Mouse (Mus musculus): ENCODE data around the gene Gm10447. TPM values are rescaled to one million over a fixed set of nuclear protein-coding genes. Genes with fewer than 3 reads are reported as not detected.
"Not testable (repeated sequence)": the region's sequence is repeated elsewhere in the genome, so short reads cannot be mapped to it uniquely, and the experiment has no call there.

The Gm10447 gene
- polyA plus RNA-seq, 1 experiment from 2014 or later = not detected

GRCm38 (mm10) chr11:53430300-53430669, 26.6 kb downstream of the Gm10447 start:
- TF ChIP-seq CTCF (IDR thresholded peaks at IDR 0.05) = no peak
- ChIA-PET POLR2A (no interaction called here), CTCF (interaction anchor here (1.2 kb wide), 1 partner anchor 13 kb away, joined by 3 read pairs; no protein-coding TSS in a partner anchor)
- no peaks in the 10 kb centered on the region for H3K27me3 ChIP-seq
- ATAC-seq (peak; percentile 17), DNase-seq (ENCODE audit: low read depth, low spot score) (no peak)
- in situ Hi-C loops (cut with MboI; ENCODE audit: low pct_unique_long_range_greater_than_20kb) = no loop called here

- no peak for ATAC-seq
- ChIA-PET POLR2A (no interaction called here), CTCF (no interaction called here)
- no peak for DNase-seq (ENCODE audit: low read depth, low spot score)
- no peak for TF ChIP-seq CTCF (IDR thresholded peaks at IDR 0.05)
- no peaks in the 10 kb centered on the region for H3K27me3 ChIP-seq
- in situ Hi-C loops (cut with MboI; ENCODE audit: low pct_unique_long_range_greater_than_20kb) = no loop called here
Observed at GRCm38 (mm10) chr11:53429182-53429581, 27.7 kb downstream of the Gm10447 start.

GRCm38 (mm10) chr11:53428716-53429057, 28.2 kb downstream of the Gm10447 start:
- ChIA-PET CTCF (no interaction called here), POLR2A (no interaction called here)
- in situ Hi-C loops (cut with MboI; ENCODE audit: low pct_unique_long_range_greater_than_20kb) = no loop called here
- H3K27me3 ChIP-seq = no peaks in the 10 kb centered on the region
- no peak for TF ChIP-seq CTCF (IDR thresholded peaks at IDR 0.05)
- no peak for ATAC-seq
- DNase-seq (ENCODE audit: low read depth, low spot score) = no peak

GRCm38 (mm10) chr11:53427993-53428715, 28.8 kb downstream of the Gm10447 start:
- TF ChIP-seq CTCF (IDR thresholded peaks at IDR 0.05) = no peak
- ATAC-seq (no peak), DNase-seq (ENCODE audit: low read depth, low spot score) (no peak)
- H3K27me3 ChIP-seq = no peaks in the 10 kb centered on the region
- in situ Hi-C loops (cut with MboI; ENCODE audit: low pct_unique_long_range_greater_than_20kb) = no loop called here
- POLR2A ChIA-PET = no interaction called here
- CTCF ChIA-PET = interaction anchor here (0.6 to 1.4 kb wide), 3 partner anchors 8 to 124 kb away, joined by 3 to 4 read pairs (median 3); no protein-coding TSS in a partner anchor

- H3K27me3 ChIP-seq; DNase-seq (ENCODE audit: low read depth, low spot score); ATAC-seq; in situ Hi-C loops (cut with MboI; ENCODE audit: low pct_unique_long_range_greater_than_20kb); POLR2A ChIA-PET: not testable (repeated sequence)
- CTCF ChIA-PET = interaction anchor here (1.4 kb wide), 1 partner anchor 16 kb away, joined by 4 read pairs; no protein-coding TSS in a partner anchor
Observed at GRCm38 (mm10) chr11:53426914-53427313, 30.0 kb downstream of the Gm10447 start.

- POLR2A ChIA-PET = interaction anchor here (1.5 kb wide), 1 partner anchor 10 kb away, joined by 5 read pairs; no protein-coding TSS in a partner anchor
- no peak for TF ChIP-seq CTCF (IDR thresholded peaks at IDR 0.05)
- no peak for DNase-seq (ENCODE audit: low read depth, low spot score)
- H3K27me3 ChIP-seq = no peaks in the 10 kb centered on the region
- no peak for ATAC-seq
- CTCF ChIA-PET = interaction anchor here (2.9 kb wide), 1 partner anchor 14 kb away, joined by 8 read pairs; no protein-coding TSS in a partner anchor
- in situ Hi-C loops (cut with MboI; ENCODE audit: low pct_unique_long_range_greater_than_20kb) = no loop called here
Observed at GRCm38 (mm10) chr11:53425711-53426255, 31.1 kb downstream of the Gm10447 start.

- ATAC-seq = no peak
- no peaks in the 10 kb centered on the region for H3K27me3 ChIP-seq
- in situ Hi-C loops (cut with MboI; ENCODE audit: low pct_unique_long_range_greater_than_20kb) = no loop called here
- no peak for DNase-seq (ENCODE audit: low read depth, low spot score)
- no peak for TF ChIP-seq CTCF (IDR thresholded peaks at IDR 0.05)
- POLR2A ChIA-PET = interaction anchor here (1.5 kb wide), 1 partner anchor 10 kb away, joined by 5 read pairs; no protein-coding TSS in a partner anchor
- CTCF ChIA-PET = interaction anchor here (1.3 to 2.9 kb wide), 2 partner anchors 13 to 17 kb away, joined by 4 to 8 read pairs; no protein-coding TSS in a partner anchor
Observed at GRCm38 (mm10) chr11:53425251-53425650, 31.7 kb downstream of the Gm10447 start.

- TF ChIP-seq CTCF (IDR thresholded peaks at IDR 0.05) = no peak
- ChIA-PET CTCF (interaction anchor here (1.3 to 2.9 kb wide), 2 partner anchors 13 to 17 kb away, joined by 4 to 8 read pairs; no protein-coding TSS in a partner anchor), POLR2A (interaction anchor here (1.5 kb wide), 1 partner anchor 9 kb away, joined by 5 read pairs; no protein-coding TSS in a partner anchor)
- in situ Hi-C loops (cut with MboI; ENCODE audit: low pct_unique_long_range_greater_than_20kb) = no loop called here
- no peaks in the 10 kb centered on the region for H3K27me3 ChIP-seq
- DNase-seq (ENCODE audit: low read depth, low spot score) (no peak), ATAC-seq (no peak)
Observed at GRCm38 (mm10) chr11:53424826-53425225, 32.1 kb downstream of the Gm10447 start.

GRCm38 (mm10) chr11:53423036-53423435, 33.9 kb downstream of the Gm10447 start, which contains the start of gene Leap2:
Leap2 (minus strand) TSS chr11:53423170.
- in situ Hi-C loops (cut with MboI; ENCODE audit: low pct_unique_long_range_greater_than_20kb) = no loop called here
- POLR2A ChIA-PET = no interaction called here
- TF ChIP-seq CTCF (IDR thresholded peaks at IDR 0.05) = no peak
- H3K27me3 ChIP-seq = no peaks in the 10 kb centered on the region
- DNase-seq (ENCODE audit: low read depth, low spot score) (no peak), ATAC-seq (no peak)
- CTCF ChIA-PET = interaction anchor here (1.0 to 2.9 kb wide), 2 partner anchors 9 to 11 kb away, joined by 4 to 8 read pairs; no protein-coding TSS in a partner anchor

- TF ChIP-seq CTCF (IDR thresholded peaks at IDR 0.05) = no peak
- DNase-seq (ENCODE audit: low read depth, low spot score) (no peak), ATAC-seq (no peak)
- H3K27me3 ChIP-seq = no peaks in the 10 kb centered on the region
- in situ Hi-C loops (cut with MboI; ENCODE audit: low pct_unique_long_range_greater_than_20kb) = no loop called here
- CTCF ChIA-PET = interaction anchor here (1.3 to 3.2 kb wide), 2 partner anchors 17 to 26 kb away, joined by 3 to 11 read pairs; no protein-coding TSS in a partner anchor
- POLR2A ChIA-PET = no interaction called here
Observed at GRCm38 (mm10) chr11:53418048-53418447, 38.9 kb downstream of the Gm10447 start.

- ChIA-PET POLR2A (no interaction called here), CTCF (interaction anchor here (1.3 kb wide), 1 partner anchor 9 kb away, joined by 4 read pairs; the partner anchor contains the start of gene Leap2)
- no peaks in the 10 kb centered on the region for H3K27me3 ChIP-seq
- ATAC-seq (no peak), DNase-seq (ENCODE audit: low read depth, low spot score) (no peak)
- no peak for TF ChIP-seq CTCF (IDR thresholded peaks at IDR 0.05)
- in situ Hi-C loops (cut with MboI; ENCODE audit: low pct_unique_long_range_greater_than_20kb) = no loop called here
Observed at GRCm38 (mm10) chr11:53413871-53414270, 43.0 kb downstream of the Gm10447 start.
